Mouse (Mus musculus): Measurements from ENCODE around the gene Cic. TPM values are rescaled to one million over a fixed set of nuclear protein-coding genes. Genes with fewer than 3 reads are reported as not detected.

The Cic gene
- polyA plus RNA-seq, 1 experiment from 2014 or later: 48.8 TPM

Small RNAs within 50 kb of the gene (microRNA-seq; reads per million reads assigned to microRNA genes)
- not detected for gene Mir7048 (ENCODE audit: borderline number of aligned reads)

Other genes starting within 250 kb of the Cic start
- 7.0 and 8.3 TPM in 2 replicates for gene Grik5, start 195.4 kb upstream of the Cic start, polyA plus RNA-seq (2014; fragmentation: Nextera tagmentation; extraction: Ambion mirVana)
- gene Zfp574, start 195.1 kb upstream of the Cic start, polyA plus RNA-seq (2014; fragmentation: Nextera tagmentation; extraction: Ambion mirVana): 24.1 and 25.2 TPM in 2 replicates
- 1.5 TPM in 2 replicates for gene Pou2f2, start 88.0 kb upstream of the Cic start, polyA plus RNA-seq (2014; fragmentation: Nextera tagmentation; extraction: Ambion mirVana)
- gene Dedd2, start 47.1 kb upstream of the Cic start, polyA plus RNA-seq (2014; fragmentation: Nextera tagmentation; extraction: Ambion mirVana): 8.3 and 9.4 TPM in 2 replicates
- gene Zfp526, start 46.3 kb upstream of the Cic start, polyA plus RNA-seq (2014; fragmentation: Nextera tagmentation; extraction: Ambion mirVana): 4.1 and 4.4 TPM in 2 replicates
- 14.3 and 14.8 TPM in 2 replicates for gene Gsk3a, start 29.9 kb upstream of the Cic start, polyA plus RNA-seq (2014; fragmentation: Nextera tagmentation; extraction: Ambion mirVana)
- gene Erf, start 16.9 kb upstream of the Cic start, polyA plus RNA-seq (2014; fragmentation: Nextera tagmentation; extraction: Ambion mirVana): 23.3 and 26.0 TPM in 2 replicates
- gene Pafah1b3, start 30.3 kb downstream of the Cic start, polyA plus RNA-seq (2014; fragmentation: Nextera tagmentation; extraction: Ambion mirVana): 173 and 200 TPM in 2 replicates
- 0.77 and 1.3 TPM in 2 replicates for gene Prr19, start 33.7 kb downstream of the Cic start, polyA plus RNA-seq (2014; fragmentation: Nextera tagmentation; extraction: Ambion mirVana)
- 1.7 and 2.0 TPM in 2 replicates for gene Tmem145, start 38.4 kb downstream of the Cic start, polyA plus RNA-seq (2014; fragmentation: Nextera tagmentation; extraction: Ambion mirVana)
- gene Megf8, start 49.5 kb downstream of the Cic start, polyA plus RNA-seq (2014; fragmentation: Nextera tagmentation; extraction: Ambion mirVana): 15.4 and 15.8 TPM in 2 replicates
- gene Cnfn, start 102.0 kb downstream of the Cic start, polyA plus RNA-seq (2014; fragmentation: Nextera tagmentation; extraction: Ambion mirVana): 17.7 and 80.3 TPM in 2 replicates
- 4.2 and 4.9 TPM in 2 replicates for gene Lipe, start 131.0 kb downstream of the Cic start, polyA plus RNA-seq (2014; fragmentation: Nextera tagmentation; extraction: Ambion mirVana)
- 0.85 and 1.9 TPM in 2 replicates for gene Cxcl17, start 145.2 kb downstream of the Cic start, polyA plus RNA-seq (2014; fragmentation: Nextera tagmentation; extraction: Ambion mirVana)
- 2.2 and 6.3 TPM in 2 replicates for gene Ceacam1, start 209.9 kb downstream of the Cic start, polyA plus RNA-seq (2014; fragmentation: Nextera tagmentation; extraction: Ambion mirVana)